Mouse (Mus musculus) CH12.LX (cell line): ENCODE measurements around the gene Gm20388. TPM values are rescaled to one million over a fixed set of nuclear protein-coding genes. Genes with fewer than 3 reads are reported as not detected.

Experiments
- DNase-seq: peaks from one replicate; pipeline ENCODE4 v3.0.0-alpha.2; 2013; ENCODE audit errors: extremely low read depth
- H3K27ac ChIP-seq: 2 replicates; pipeline ENCODE4 v1.5.1; 2012; ENCODE audit warnings: low read depth, mild to moderate bottlenecking, control low read depth, moderate library complexity; ENCODE audit not compliant: insufficient read depth
- H3K27me3 ChIP-seq: replicated peaks from 2 replicates; pipeline ENCODE3; 2012; ENCODE audit warnings: inconsistent platforms
- H3K36me3 ChIP-seq, 2 experiments: replicated peaks in 1 of 2; 2 replicates each; pipeline versions ENCODE3 to v1.6.1; 2012; ENCODE audit warnings: inconsistent platforms in 1 of 2, low read length in 1 of 2, mild to moderate bottlenecking in 1 of 2, mixed read lengths in 1 of 2, moderate library complexity in 1 of 2; ENCODE audit not compliant: control insufficient read depth in 1 of 2, insufficient read depth in 1 of 2
- H3K4me1 ChIP-seq, 2 experiments: 2 replicates each; pipeline ENCODE4 v1.6.1; 2012; ENCODE audit warnings: inconsistent platforms in 1 of 2, moderate library complexity in 1 of 2; ENCODE audit not compliant: insufficient read depth in 2 of 2, control insufficient read depth in 1 of 2
- H3K4me2 ChIP-seq: 2 replicates; pipeline ENCODE4 v1.6.1; 2012; ENCODE audit warnings: low read depth, mild to moderate bottlenecking, control low read depth; ENCODE audit not compliant: poor library complexity, insufficient read depth, severe bottlenecking
- H3K4me3 ChIP-seq, 3 experiments: fragments of 150-350 bp in 1 of 3; sonication (generic) in 1 of 3; replicated peaks in 1 of 3; 2 replicates each; pipeline versions ENCODE3 to v1.5.1; 2011 to 2012; ENCODE audit warnings: low read depth in 2 of 3, low read length in 2 of 3, mild to moderate bottlenecking in 2 of 3, moderate library complexity in 2 of 3, control low read depth in 1 of 3, improper control_type of control experiment in 1 of 3, inconsistent platforms in 1 of 3, mixed read lengths in 1 of 3; ENCODE audit not compliant: poor library complexity in 1 of 3
- H3K79me2 ChIP-seq: replicated peaks from 2 replicates; pipeline ENCODE4 v1.6.1; 2012; ENCODE audit warnings: mild to moderate bottlenecking, moderate library complexity; ENCODE audit not compliant: control insufficient read depth, poor library complexity, insufficient read depth, severe bottlenecking; ENCODE audit errors: extremely low read depth
- H3K9ac ChIP-seq: 2 replicates; pipeline ENCODE4 v1.6.1; 2012; ENCODE audit warnings: low read depth, mild to moderate bottlenecking, control low read depth, moderate library complexity; ENCODE audit not compliant: insufficient read depth
- H3K9me3 ChIP-seq: replicated peaks from 2 replicates; pipeline ENCODE3; 2012; ENCODE audit warnings: low read length, inconsistent platforms, mixed read lengths
- CHD1 ChIP-seq: IDR thresholded peaks from 2 replicates; pipeline ENCODE4 v1.6.1; 2012; ENCODE audit warnings: low read depth, low read length, improper control_type of control experiment, inconsistent platforms
- CTCF ChIP-seq, 2 experiments: IDR thresholded peaks in 1 of 2; conservative IDR thresholded peaks in 1 of 2; 2 replicates each; pipeline ENCODE4 v1.5.1; 2011 to 2012; ENCODE audit warnings: low read depth in 2 of 2, low read length in 2 of 2, improper control_type of control experiment in 1 of 2, inconsistent platforms in 1 of 2, mild to moderate bottlenecking in 1 of 2, moderate library complexity in 1 of 2
- E2F4 ChIP-seq: IDR thresholded peaks from 2 replicates; pipeline ENCODE4 v1.6.1; 2011; ENCODE audit warnings: low read depth, low read length, improper control_type of control experiment; ENCODE audit not compliant: insufficient replicate concordance
- ELF1 ChIP-seq: IDR thresholded peaks from 2 replicates; pipeline ENCODE4 v1.6.1; 2014; ENCODE audit warnings: low read depth, mild to moderate bottlenecking, inconsistent platforms, low read length, improper control_type of control experiment
- EP300 ChIP-seq: IDR thresholded peaks from 2 replicates; pipeline ENCODE4 v1.6.1; 2011; ENCODE audit warnings: low read length, improper control_type of control experiment
- HCFC1 ChIP-seq: IDR thresholded peaks from 2 replicates; pipeline ENCODE4 v1.6.1; 2012; ENCODE audit warnings: low read depth, mild to moderate bottlenecking, inconsistent platforms, low read length, improper control_type of control experiment
- JUN ChIP-seq: IDR thresholded peaks from 2 replicates; pipeline ENCODE4 v1.6.1; 2011; ENCODE audit warnings: low read depth, mild to moderate bottlenecking, low read length, improper control_type of control experiment, moderate library complexity; ENCODE audit not compliant: insufficient read depth
- MAFK ChIP-seq: IDR thresholded peaks from 2 replicates; pipeline ENCODE4 v1.6.1; 2011; ENCODE audit warnings: low read length, improper control_type of control experiment; ENCODE audit not compliant: insufficient replicate concordance
- MAZ ChIP-seq: IDR thresholded peaks from 2 replicates; pipeline ENCODE4 v1.6.1; 2012; ENCODE audit warnings: low read depth, mild to moderate bottlenecking, inconsistent platforms, low read length, improper control_type of control experiment, moderate library complexity
- MXI1 ChIP-seq: IDR thresholded peaks from 2 replicates; pipeline ENCODE4 v1.6.1; 2011; ENCODE audit warnings: mild to moderate bottlenecking, low read depth, low read length, improper control_type of control experiment
- NRF1 ChIP-seq: IDR thresholded peaks from 2 replicates; pipeline ENCODE4 v1.6.1; 2014; ENCODE audit warnings: low read depth, mild to moderate bottlenecking, inconsistent platforms, low read length, improper control_type of control experiment, moderate library complexity
- PAX5 ChIP-seq: IDR thresholded peaks from 2 replicates; pipeline ENCODE4 v1.6.1; 2012; ENCODE audit warnings: low read length, inconsistent platforms, mixed read lengths
- POLR2A ChIP-seq: IDR thresholded peaks from 2 replicates; pipeline ENCODE4 v1.6.1; 2011; ENCODE audit warnings: low read depth, mild to moderate bottlenecking, improper control_type of control experiment, low read length
- RAD21 ChIP-seq: IDR thresholded peaks from 2 replicates; pipeline ENCODE4 v1.6.1; 2011; ENCODE audit warnings: low read depth, mild to moderate bottlenecking, low read length, improper control_type of control experiment, moderate library complexity
- SIN3A ChIP-seq: IDR thresholded peaks from 2 replicates; pipeline ENCODE4 v1.6.1; 2012; ENCODE audit warnings: low read length, improper control_type of control experiment, inconsistent platforms
- TCF12 ChIP-seq: IDR thresholded peaks from 2 replicates; pipeline ENCODE4 v1.6.1; 2014; ENCODE audit warnings: low read depth, mild to moderate bottlenecking, inconsistent platforms, low read length, improper control_type of control experiment
- UBTF ChIP-seq: IDR thresholded peaks from 2 replicates; pipeline ENCODE4 v1.6.1; 2012; ENCODE audit warnings: low read depth, mild to moderate bottlenecking, inconsistent platforms, low read length, improper control_type of control experiment, moderate library complexity
- USF2 ChIP-seq: conservative IDR thresholded peaks from 2 replicates; pipeline ENCODE4 v1.6.1; 2011; ENCODE audit warnings: low read depth, low read length, improper control_type of control experiment
- ZC3H11A ChIP-seq: IDR thresholded peaks from 2 replicates; pipeline ENCODE4 v1.6.1; 2012; ENCODE audit warnings: low read depth, mild to moderate bottlenecking, inconsistent platforms, low read length, improper control_type of control experiment
- dilution Hi-C: fragments of 300-500 bp; cut with MboI; formaldehyde crosslinking; loops from 2 replicates; pipeline ENCODE4 v1.14.3; 2020; ENCODE audit warnings: low sequenced_read_pairs; ENCODE audit not compliant: extremely low pct_unique_long_range_greater_than_20kb, extremely low pct_ligation_motif_present
- in situ Hi-C: fragments of 300-500 bp; cut with MboI; formaldehyde crosslinking; loops from 3 replicates; pipeline ENCODE4 v1.14.3; 2019; ENCODE audit warnings: low sequenced_read_pairs, low pct_ligation_motif_present, low pct_unique_long_range_greater_than_20kb, mixed read lengths
- polyA plus RNA-seq: library from polyadenylated mRNA; unstranded; fragments of >175 nt; gene quantifications from 2 replicates; pipeline ENCODE4 v1.2.1, GENCODE M21; 2012; ENCODE audit warnings: low read depth; ENCODE audit not compliant: insufficient read length
- total RNA-seq, 2 experiments: library from RNA; depleted of rRNA; stranded (reverse); fragments of 300-350 nt in 1 of 2; fragments of >200 nt in 1 of 2; gene quantifications; 2 replicates each; pipeline ENCODE4 v1.2.3; 2012 to 2014

The Gm20388 gene
- total and polyA plus RNA-seq, 3 experiments, result 14.8 to 26.3 (median 22.2) TPM

GRCm38 (mm10) chr8:123482627-123483026 is 3572.0 kb downstream of the Gm20388 start:
- Histone ChIP-seq H3K9me3 (no peaks in the 10 kb centered on the region), H3K9ac (no peak overlapping the region), H3K27me3 (no peaks in the 10 kb centered on the region), H3K79me2 (peaks cover 29% of the 10 kb centered on the region), H3K4me3 (no peak overlapping the region), H3K4me1 (peaks cover 2 to 15% of the 10 kb centered on the region in 2 experiments; a peak in 2 of 4 replicates), H3K36me3 (peaks cover 55 to 70% of the 10 kb centered on the region in 2 experiments), H3K27ac (no peak overlapping the region), H3K4me2 (no peak overlapping the region)
- dilution Hi-C loops (no loop called here), in situ Hi-C loops (no loop called here)
- no peak for TF ChIP-seq E2F4
- peak in 1 of 2 experiments; percentile 35; a peak in 1 of 4 replicates for TF ChIP-seq CTCF (conservative IDR thresholded peaks at IDR 0.05 in 1 of 2, IDR thresholded peaks at IDR 0.05 in 1 of 2; ENCODE audit: low read depth in 2 of 2, low read length in 2 of 2)
- TF ChIP-seq USF2, result no peak
- TF ChIP-seq RAD21, result peak; percentile 14
- TF ChIP-seq NRF1, result no peak
- DNase-seq, result no peak

DNA sequence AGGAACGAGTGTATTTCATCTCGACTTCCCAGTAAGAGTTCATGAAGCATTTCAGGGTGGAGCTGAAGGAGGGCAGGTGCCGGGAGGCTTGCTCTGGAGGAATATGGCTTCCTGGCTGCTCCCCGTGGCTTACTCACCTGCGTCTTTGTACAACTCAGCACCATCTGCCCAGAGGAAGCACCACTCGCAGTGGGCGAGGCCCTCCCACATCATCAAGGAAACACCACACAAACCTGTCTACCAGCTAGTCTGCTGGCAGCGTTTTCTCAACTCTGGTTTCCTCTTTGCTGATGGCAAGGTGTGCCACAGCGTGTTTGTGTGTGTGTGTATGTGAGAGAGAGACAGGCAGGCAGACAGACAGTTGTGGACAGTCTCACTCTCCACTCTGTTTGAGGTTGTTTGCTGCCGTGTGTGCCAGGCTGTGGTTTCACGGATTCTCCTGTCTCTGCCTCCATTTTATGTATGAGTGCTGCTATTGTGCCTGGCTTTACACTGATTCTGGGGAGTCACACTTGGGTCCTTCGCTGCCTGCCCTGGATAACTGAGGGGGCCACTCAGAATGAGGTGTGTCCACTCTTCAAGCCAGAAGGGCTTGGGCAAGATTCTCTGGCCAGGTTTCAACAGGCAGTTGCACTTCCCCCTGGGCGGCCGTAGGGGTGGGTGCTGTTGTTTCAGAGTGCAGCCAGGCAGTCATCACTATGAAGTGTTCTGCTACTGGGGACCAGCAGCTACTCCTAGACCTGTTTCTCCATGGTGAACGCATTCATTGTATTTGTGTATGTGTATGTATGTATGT is 3580.8 kb downstream of the Gm20388 start:
- Histone ChIP-seq H3K27me3 (no peaks in the 10 kb centered on the region), H3K36me3 (peaks cover 83 to 95% of the 10 kb centered on the region in 2 experiments), H3K4me1 (no peaks in the 10 kb centered on the region), H3K79me2 (no peaks in the 10 kb centered on the region), H3K27ac (no peak overlapping the region)
- dilution Hi-C loops, result no loop called here
- no peak for TF ChIP-seq RAD21
- no peak for TF ChIP-seq CHD1
- TF ChIP-seq EP300, result no peak
- TF ChIP-seq MAFK, result no peak
- TF ChIP-seq CTCF (conservative IDR thresholded peaks at IDR 0.05 in 1 of 2, IDR thresholded peaks at IDR 0.05 in 1 of 2; ENCODE audit: low read depth in 2 of 2, low read length in 2 of 2), result no peak
- no peak for TF ChIP-seq ELF1
- TF ChIP-seq ZC3H11A, result no peak
- TF ChIP-seq HCFC1, result no peak
- no peak for TF ChIP-seq POLR2A
- TF ChIP-seq SIN3A, result no peak
- TF ChIP-seq NRF1, result no peak
- TF ChIP-seq MXI1, result no peak
- TF ChIP-seq UBTF, result no peak
- no peak for TF ChIP-seq MAZ
- TF ChIP-seq PAX5, result no peak
- no peak for TF ChIP-seq TCF12
- no peak for TF ChIP-seq JUN
- TF ChIP-seq, all 38 proteins: peak for 0
- no peak overlapping the region for H3K9ac ChIP-seq
- no peak overlapping the region for H3K4me3 ChIP-seq
- H3K4me2 ChIP-seq, result no peak overlapping the region
- in situ Hi-C loops, result no loop called here
- DNase-seq, result no peak
- H3K9me3 ChIP-seq, result no peaks in the 10 kb centered on the region
